In the genomic region with DNA sequence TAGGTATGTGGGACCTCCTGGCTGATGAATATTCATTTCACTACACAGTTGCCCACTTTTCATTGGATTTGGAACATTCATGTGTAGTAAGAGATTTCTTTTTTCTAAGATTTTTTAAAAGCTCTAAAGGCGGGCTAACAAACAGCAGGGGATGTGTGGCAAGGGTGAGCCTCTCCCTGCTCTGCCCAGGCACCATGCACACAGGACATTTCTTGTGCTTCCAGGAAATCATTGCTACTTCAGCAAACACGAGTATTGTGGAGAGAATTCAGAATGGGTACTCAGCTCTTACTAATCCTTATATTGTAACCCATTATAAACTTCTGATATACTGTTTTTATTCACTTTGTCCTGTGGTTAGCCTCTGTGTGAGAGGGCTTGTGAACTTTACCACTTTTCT, we compare ENCODE assay signal across 27 mouse cellular contexts.
"Had no signal": no experiment of that assay in that cellular context is flagged by ENCODE, and none has a peak within 500 bp of the region (broad histone marks: within the 10 kb centered on the region; RNA-seq: fewer than 3 reads in every experiment).

No protein-coding gene starts in this region.

- H3K27ac ChIP-seq: gastrocnemius, adult 2 months; heart, adult 2 months; heart, embryonic 13.5 days; heart, embryonic 15.5 days; hindbrain, embryonic 10.5 days; hindbrain, embryonic 12.5 days; hindbrain, embryonic 14.5 days; intestine, embryonic 15.5 days; layer of hippocampus, adult 2 months; left cerebral cortex, adult 2 months; limb, embryonic 10.5 days; limb, embryonic 12.5 days; liver, embryonic 13.5 days had no signal

- H3K9ac ChIP-seq: heart, embryonic 13.5 days; heart, embryonic 15.5 days; hindbrain, embryonic 12.5 days; hindbrain, embryonic 14.5 days; intestine, embryonic 15.5 days; limb, embryonic 12.5 days; liver, embryonic 13.5 days had no signal

- DNase-seq: gastrocnemius, adult 2 months; gastrocnemius, postnatal 10 days; gastrocnemius, postnatal 25 days; heart, adult 2 months; heart, postnatal 14 days; heart, postnatal 4 days; kidney, adult 18-20 months; kidney, adult 8-10 months; kidney, postnatal 10 days; kidney, postnatal 25 days; kidney, postnatal 4 days; liver; liver, embryonic 13.5 days had no signal

- H3K27me3 ChIP-seq: heart, embryonic 13.5 days; heart, embryonic 15.5 days; hindbrain, embryonic 12.5 days; intestine, embryonic 15.5 days; limb, embryonic 12.5 days; liver, embryonic 13.5 days had no signal

- H3K9me3 ChIP-seq: heart, embryonic 13.5 days; heart, embryonic 15.5 days; hindbrain, embryonic 10.5 days; hindbrain, embryonic 12.5 days; intestine, embryonic 15.5 days; limb, embryonic 10.5 days; limb, embryonic 12.5 days; liver, embryonic 13.5 days had no signal

- ATAC-seq: inflammation-experienced regulatory T-cells, adult 6 months; intestine, embryonic 15.5 days; intestine, postnatal 0 days had no signal

- H3K4me1 ChIP-seq: heart, embryonic 13.5 days; heart, embryonic 15.5 days; hindbrain, embryonic 10.5 days; hindbrain, embryonic 12.5 days; intestine, embryonic 15.5 days; limb, embryonic 10.5 days; limb, embryonic 12.5 days; liver, embryonic 13.5 days had no signal

- H3K4me2 ChIP-seq: heart, embryonic 11.5 days; heart, embryonic 13.5 days; heart, embryonic 15.5 days; hindbrain, embryonic 12.5 days; hindbrain, embryonic 14.5 days; intestine, embryonic 15.5 days; limb, embryonic 12.5 days; liver, embryonic 11.5 days; liver, embryonic 13.5 days had no signal

- H3K4me3 ChIP-seq: gastrocnemius, adult 2 months; heart, adult 2 months; heart, embryonic 13.5 days; heart, embryonic 15.5 days; hindbrain, embryonic 10.5 days; hindbrain, embryonic 12.5 days; intestine, embryonic 15.5 days; layer of hippocampus, adult 2 months; left cerebral cortex, adult 2 months; limb, embryonic 10.5 days; limb, embryonic 12.5 days; liver, embryonic 13.5 days had no signal
